Mouse (Mus musculus) embryo, embryonic 10.5 days (tissue): Measurements from ENCODE around the gene Kif11.

Source experiments
- DNase-seq: peaks from one replicate; pipeline ENCODE4 v3.0.0-alpha.2; 2015; ENCODE audit warnings: low spot score

Kif11 gene

DNA sequence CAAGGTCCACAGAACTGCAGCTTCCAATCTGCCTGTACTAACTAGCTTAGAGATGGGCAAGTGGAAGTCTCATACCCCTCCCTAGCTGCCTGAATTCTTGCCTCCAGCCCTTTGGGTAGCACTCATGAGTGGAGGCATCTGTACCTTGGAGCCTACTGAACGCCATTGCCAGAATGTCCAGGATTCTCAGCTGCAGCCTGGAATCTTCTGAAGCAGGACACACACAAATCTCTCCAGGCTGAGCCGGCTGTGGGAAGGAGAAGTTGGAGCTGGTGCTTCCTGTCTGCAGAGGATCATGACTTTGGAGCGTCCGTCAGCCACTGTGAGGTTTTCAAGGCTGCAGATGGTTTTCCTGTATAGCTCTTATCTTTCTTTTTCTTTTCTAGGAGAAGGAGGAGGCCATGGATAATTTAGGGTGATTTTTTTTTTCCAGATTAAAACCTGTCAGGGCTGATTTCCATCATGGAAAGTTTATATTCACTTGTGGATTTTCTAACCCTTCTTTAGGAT is 67.5 kb downstream of the Kif11 start:
- DNase-seq = no peak

DNA sequence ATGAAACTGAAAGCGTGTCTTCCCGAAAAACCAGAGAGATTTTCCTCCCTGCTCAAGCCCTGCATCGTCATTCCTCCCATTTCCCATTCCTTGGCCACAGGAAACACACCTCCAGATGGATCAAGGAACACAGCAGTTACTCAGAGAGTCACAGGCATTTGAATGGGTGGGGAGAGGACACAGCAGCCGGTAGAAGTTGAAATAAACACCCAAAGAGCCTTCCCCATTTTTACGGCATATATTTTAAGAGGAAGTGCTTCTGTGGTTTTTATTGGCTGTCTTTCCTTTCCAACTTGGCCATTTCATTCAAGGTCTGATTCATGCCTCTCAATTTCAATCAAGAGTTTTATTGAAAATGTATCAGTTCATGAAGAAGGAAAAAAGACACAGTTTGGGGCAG is 72.0 kb downstream of the Kif11 start:
- no peak for DNase-seq

DNA sequence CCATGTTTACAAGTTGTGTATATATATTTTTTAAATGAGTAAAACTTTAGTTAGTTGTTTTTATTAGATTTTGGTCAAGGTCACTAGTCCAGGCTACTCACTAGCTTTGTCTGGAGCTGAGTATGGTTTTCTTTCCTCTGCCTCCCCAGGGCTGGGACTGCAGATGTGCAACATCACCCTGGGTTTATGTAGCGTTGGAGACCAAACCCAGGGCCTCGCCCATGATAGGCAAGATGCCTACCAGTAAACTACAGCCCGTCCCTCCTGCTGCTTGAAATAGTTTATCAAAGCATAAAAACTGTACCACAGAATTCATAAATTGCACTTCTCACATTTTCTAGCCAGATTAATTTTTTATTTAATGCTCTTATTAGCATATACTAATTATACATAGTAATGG is 73.0 kb downstream of the Kif11 start:
- no peak for DNase-seq

DNA sequence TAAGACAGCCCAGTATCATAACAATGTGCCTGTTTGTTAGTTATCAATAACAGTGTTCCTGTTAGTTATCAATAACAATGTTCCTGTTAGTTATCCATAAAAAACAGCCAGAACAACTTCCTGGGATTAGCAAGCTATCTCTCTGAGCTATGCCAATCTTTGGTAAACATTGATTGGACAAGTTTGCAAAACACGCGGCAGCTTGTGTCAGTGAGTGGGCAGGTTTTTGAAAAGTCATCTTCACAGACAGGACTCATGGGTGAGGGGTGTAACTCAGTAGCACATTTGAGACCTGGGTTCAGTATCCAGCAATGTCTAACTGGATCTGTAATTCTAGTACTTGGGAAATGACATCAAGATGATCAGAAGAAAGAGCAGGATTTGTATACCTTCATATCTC is 79.3 kb downstream of the Kif11 start:
- no peak for DNase-seq

DNA sequence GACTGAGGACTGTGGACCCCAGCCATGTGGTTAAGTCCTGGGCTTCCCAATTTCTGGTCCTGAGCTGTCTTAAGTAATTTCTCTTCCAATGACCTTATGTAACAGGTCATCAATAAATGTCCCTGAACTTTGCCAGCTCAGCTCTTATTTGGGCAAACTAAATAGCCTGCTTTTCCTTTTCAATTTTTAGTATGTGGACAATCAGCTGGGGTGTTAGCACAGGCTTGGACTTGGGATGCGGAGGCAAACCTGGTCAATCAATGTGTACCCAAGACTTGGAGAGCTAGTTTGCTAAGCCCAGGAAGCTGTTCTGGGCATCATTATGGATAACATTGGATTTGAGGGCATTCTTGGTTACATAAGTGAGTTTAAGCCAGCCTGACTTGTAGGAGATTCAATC is 79.8 kb downstream of the Kif11 start:
- DNase-seq = no peak

DNA sequence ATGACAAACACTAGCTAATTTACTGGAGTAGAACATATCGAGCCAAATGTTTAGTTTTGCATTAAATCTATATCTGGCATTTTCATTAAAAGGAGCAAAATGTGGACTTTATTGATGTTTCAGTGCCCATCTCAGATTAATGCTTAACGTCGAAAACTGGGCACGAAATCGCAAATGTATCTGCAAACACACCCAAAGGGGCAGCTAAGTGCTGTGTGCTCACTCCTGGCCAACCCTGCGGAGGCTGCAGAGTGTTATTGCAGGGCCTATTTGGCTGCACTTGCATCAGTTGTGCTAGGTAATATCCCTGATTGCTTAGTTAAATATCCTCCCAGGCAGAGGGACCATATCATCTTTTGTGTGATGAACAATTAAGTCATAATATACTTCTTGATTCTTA is 81.8 kb downstream of the Kif11 start:
- DNase-seq = no peak

DNA sequence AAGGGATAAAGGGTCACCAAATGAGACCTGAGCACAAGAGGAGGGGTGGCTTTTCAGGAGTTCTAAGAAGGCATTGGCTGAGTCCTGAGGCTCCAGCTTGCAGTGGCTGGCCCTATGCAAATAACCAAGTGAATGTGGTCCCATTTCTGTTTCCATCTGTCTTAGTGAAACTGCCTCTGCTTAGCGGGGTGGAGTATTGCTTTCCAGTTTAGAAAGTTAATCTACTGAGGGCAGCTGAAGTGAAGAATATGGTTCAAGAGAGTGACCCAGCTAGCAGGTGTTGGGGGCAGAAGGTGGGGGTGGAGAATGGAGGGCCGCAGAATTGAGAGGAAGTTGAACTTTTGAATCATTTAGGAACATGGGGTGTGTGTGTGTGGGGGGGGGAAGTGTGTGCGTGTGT is 90.2 kb downstream of the Kif11 start:
- no peak for DNase-seq

DNA sequence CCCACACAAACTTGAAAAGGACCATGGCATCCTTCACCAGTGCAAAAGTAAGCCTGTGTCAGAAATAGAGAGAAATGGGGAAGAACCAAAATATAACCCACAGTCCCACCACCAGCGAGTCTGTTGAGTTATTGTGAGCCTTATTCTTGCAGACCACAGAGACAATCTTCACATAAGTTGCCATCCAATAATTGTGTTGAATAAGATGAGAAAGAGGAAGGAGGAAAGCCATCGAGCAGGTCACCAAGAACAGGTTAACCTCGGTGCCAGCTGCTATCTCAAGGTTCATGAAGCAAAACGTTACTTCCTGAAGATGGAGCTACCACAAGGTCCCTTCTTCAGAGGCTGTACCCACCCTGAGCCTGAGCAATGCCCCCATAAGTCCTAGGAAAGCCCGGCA is 90.8 kb downstream of the Kif11 start:
- DNase-seq = no peak

DNA sequence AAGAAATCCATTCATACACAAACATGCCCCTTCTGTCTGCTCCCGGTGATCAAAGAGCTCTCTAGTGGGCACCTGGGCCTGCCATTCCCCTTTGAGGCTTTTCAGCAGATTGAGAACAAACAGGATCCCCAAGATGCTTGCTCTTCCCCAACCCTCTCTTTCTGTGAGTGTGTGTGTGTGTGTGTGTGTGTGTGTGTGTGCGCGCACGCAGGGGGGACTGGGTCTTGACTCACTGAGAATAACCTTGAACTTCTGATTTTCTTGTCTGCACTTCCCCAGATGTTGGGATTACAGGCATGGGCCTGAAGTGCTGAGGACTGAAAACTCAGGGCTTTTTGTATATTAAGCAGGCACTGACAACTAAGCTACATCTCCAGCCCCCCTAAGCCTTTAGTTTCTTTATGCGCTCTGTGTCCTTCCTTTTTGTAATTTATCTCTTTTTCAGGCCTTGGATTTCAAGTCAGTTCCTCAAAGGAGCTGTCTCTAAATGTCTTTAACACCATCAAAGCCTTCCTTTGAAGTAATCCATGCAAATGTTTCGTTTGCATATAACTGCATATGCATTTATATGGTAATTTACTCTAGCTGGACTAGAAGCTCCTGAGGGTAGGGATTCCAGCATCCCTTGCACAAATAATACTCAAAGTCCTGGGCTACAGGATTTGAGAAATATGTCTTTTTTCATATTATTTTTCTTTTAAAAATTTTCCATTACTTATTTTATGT is 92.8 kb downstream of the Kif11 start:
- DNase-seq = no peak
